8 mouse cellular contexts compared by ENCODE assay signal in the genomic region with DNA sequence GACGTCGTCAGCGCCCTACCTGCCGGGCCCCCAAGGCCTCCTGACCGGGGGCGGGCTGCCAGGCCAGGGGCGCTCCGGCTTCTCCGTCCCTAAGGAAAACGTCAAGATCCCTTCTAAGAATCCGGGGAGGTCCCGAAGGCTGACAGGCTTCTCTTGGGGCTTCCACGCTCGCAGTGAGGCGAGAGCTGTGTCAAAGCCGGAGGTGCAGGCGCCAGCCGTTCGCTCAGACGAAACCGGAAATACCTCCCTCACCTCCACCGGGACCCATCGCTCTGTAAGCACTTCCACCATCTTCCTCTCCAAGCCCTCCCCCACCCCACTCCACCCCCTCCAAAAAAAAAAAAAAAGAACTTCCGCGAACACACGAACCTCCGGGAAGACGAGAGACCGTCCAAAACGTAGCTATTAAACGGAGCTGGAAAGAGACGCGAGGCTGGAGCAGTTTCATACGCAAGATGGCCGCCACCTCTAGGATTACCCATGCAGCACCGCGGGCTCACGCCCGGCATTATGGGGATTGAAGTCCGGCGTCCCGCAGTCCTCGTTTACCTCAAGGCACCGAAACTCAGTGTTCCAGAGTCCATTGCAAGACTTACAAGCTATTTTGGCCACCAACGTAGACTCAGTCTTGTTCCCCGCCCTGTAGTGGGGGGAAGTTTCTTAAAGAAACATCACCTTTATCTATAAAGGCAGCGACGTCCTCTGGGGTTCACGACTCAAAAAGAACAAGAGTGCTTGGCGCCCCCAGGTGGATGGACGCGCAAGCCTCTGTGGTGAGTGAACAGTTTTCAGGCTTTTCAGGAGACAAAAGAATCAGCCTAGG. TPM values are rescaled to one million over a fixed set of nuclear protein-coding genes. Genes with fewer than 3 reads are reported as not detected.
DNase-seq lines count a peak whose midpoint lies in the region; ATAC-seq and TF ChIP-seq lines count a peak whose summit lies in the region.

No protein-coding gene starts in this region.

- TF ChIP-seq RAD21 in CH12.LX (IDR thresholded peaks at IDR 0.05; ENCODE audit: low read depth, low read length) = peak; percentile 88

- H3K79me2 ChIP-seq in CH12.LX (replicated peaks; ENCODE audit: control insufficient read depth, extremely low read depth, insufficient read depth, poor library complexity, severe bottlenecking) = peaks cover 41% of the 10 kb centered on the region

- TF ChIP-seq EP300 in CH12.LX (IDR thresholded peaks at IDR 0.05; ENCODE audit: low read length) = no peak

- H3K27ac ChIP-seq in CH12.LX (ENCODE audit: insufficient read depth, low read depth) = peak overlapping the region; percentile 90
- peak overlapping the region; percentile 84 for H3K27ac ChIP-seq in forebrain, embryonic 11.5 days (ENCODE audit: low read depth, low read length)
- peak overlapping the region; percentile 92 for H3K27ac ChIP-seq in heart, embryonic 16.5 days (ENCODE audit: low read length)
- H3K27ac ChIP-seq in liver, embryonic 15.5 days (replicated peaks) = peak overlapping the region; percentile 97
- peak overlapping the region; percentile 84 for H3K27ac ChIP-seq in neural tube, embryonic 12.5 days

- under 1% methylated on average over 52 of the region's 52 CpGs for WGBS in forebrain, embryonic 11.5 days
- WGBS in heart, embryonic 16.5 days = under 1% methylated on average over 52 of the region's 52 CpGs
- under 1% methylated on average over 52 of the region's 52 CpGs for WGBS in liver, embryonic 15.5 days (ENCODE audit: insufficient replicate concordance)
- under 1% methylated on average over 52 of the region's 52 CpGs for WGBS in neural tube, embryonic 12.5 days

- peak overlapping the region; percentile 89 for H3K9ac ChIP-seq in CH12.LX (ENCODE audit: insufficient read depth, low read depth)
- H3K9ac ChIP-seq in forebrain, embryonic 11.5 days (ENCODE audit: low read length) = peak overlapping the region; percentile 88
- peak overlapping the region; percentile 77 for H3K9ac ChIP-seq in heart, embryonic 16.5 days (ENCODE audit: low read length)
- peak overlapping the region; percentile 94 for H3K9ac ChIP-seq in liver, embryonic 15.5 days
- peak overlapping the region; percentile 87 for H3K9ac ChIP-seq in neural tube, embryonic 12.5 days

- DNase-seq in CH12.LX (ENCODE audit: extremely low read depth) = peak; percentile 99
- peak; percentile 97 for DNase-seq in c-Kit-positive CD71-positive TER-119-negative erythroid progenitor cells, embryonic 14.5 days (ENCODE audit: low read depth)
- peak; percentile 94 for DNase-seq in forebrain, embryonic 11.5 days (ENCODE audit: low spot score)
- DNase-seq in kidney, postnatal 36 days = peak; percentile 98
- peak; percentile 100 for DNase-seq in telencephalon, adult 2 months (ENCODE audit: low read depth, low spot score)

- TF ChIP-seq POLR2A in CH12.LX (IDR thresholded peaks at IDR 0.05; ENCODE audit: low read depth, low read length) = peak; percentile 75

- H3K36me3 ChIP-seq in CH12.LX (replicated peaks in 1 of 2; ENCODE audit: control insufficient read depth in 1 of 2, insufficient read depth in 1 of 2, low read length in 1 of 2) = peaks cover 6 to 11% of the 10 kb centered on the region in 2 experiments
- H3K36me3 ChIP-seq in forebrain, embryonic 11.5 days (ENCODE audit: control insufficient read depth, insufficient read depth, low read length) = peaks cover 7% of the 10 kb centered on the region; the same call in 1 of the 2 replicates
- H3K36me3 ChIP-seq in heart, embryonic 16.5 days (ENCODE audit: control insufficient read depth, insufficient read depth) = peaks cover 9% of the 10 kb centered on the region
- peaks cover 23% of the 10 kb centered on the region for H3K36me3 ChIP-seq in liver, embryonic 15.5 days (replicated peaks)
- H3K36me3 ChIP-seq in neural tube, embryonic 12.5 days = peaks cover 15% of the 10 kb centered on the region

- no peaks in the 10 kb centered on the region for H3K27me3 ChIP-seq in CH12.LX (replicated peaks)
- H3K27me3 ChIP-seq in forebrain, embryonic 11.5 days (ENCODE audit: control insufficient read depth, insufficient read depth, low read length) = no peaks in the 10 kb centered on the region
- no peaks in the 10 kb centered on the region for H3K27me3 ChIP-seq in heart, embryonic 16.5 days (ENCODE audit: control insufficient read depth, insufficient read depth, low read length)
- no peaks in the 10 kb centered on the region for H3K27me3 ChIP-seq in liver, embryonic 15.5 days
- H3K27me3 ChIP-seq in neural tube, embryonic 12.5 days (replicated peaks) = no peaks in the 10 kb centered on the region

- H3K4me2 ChIP-seq in CH12.LX (ENCODE audit: insufficient read depth, low read depth, poor library complexity, severe bottlenecking) = peak overlapping the region; percentile 82; the same call in 1 of the 2 replicates
- H3K4me2 ChIP-seq in forebrain, embryonic 11.5 days (ENCODE audit: low read depth, low read length, severe bottlenecking) = peak overlapping the region; percentile 75
- H3K4me2 ChIP-seq in heart, embryonic 16.5 days (ENCODE audit: low read depth, low read length) = peak overlapping the region; percentile 77
- peak overlapping the region; percentile 77 for H3K4me2 ChIP-seq in liver, embryonic 15.5 days
- peak overlapping the region; percentile 81 for H3K4me2 ChIP-seq in neural tube, embryonic 12.5 days (replicated peaks)

- peak; percentile 98 for ATAC-seq in forebrain, embryonic 11.5 days (replicated peaks; ENCODE audit: low FRiP score)
- peak; percentile 97 for ATAC-seq in heart, embryonic 16.5 days (replicated peaks; ENCODE audit: extremely low read depth, insufficient read depth, low FRiP score)
- ATAC-seq in liver, embryonic 15.5 days (ENCODE audit: insufficient read depth) = peak; percentile 97
- ATAC-seq in neural tube, embryonic 12.5 days (ENCODE audit: low FRiP score, low read depth) = peak; percentile 98

- in situ Hi-C loops in CH12.LX (cut with MboI; ENCODE audit: low pct_ligation_motif_present, low pct_unique_long_range_greater_than_20kb, low sequenced_read_pairs) = no loop called here

- peak in 1 of 2 experiments; percentile 96; a peak in 2 of 4 replicates for TF ChIP-seq CTCF in CH12.LX (conservative IDR thresholded peaks at IDR 0.05 in 1 of 2, IDR thresholded peaks at IDR 0.05 in 1 of 2; ENCODE audit: low read depth in 2 of 2, low read length in 2 of 2)

- dilution Hi-C loops in CH12.LX (cut with MboI; ENCODE audit: extremely low pct_ligation_motif_present, extremely low pct_unique_long_range_greater_than_20kb, low sequenced_read_pairs) = no loop called here

- H3K4me1 ChIP-seq in CH12.LX (ENCODE audit: control insufficient read depth in 1 of 2, insufficient read depth in 2 of 2) = peaks cover 0 to 10% of the 10 kb centered on the region in 2 experiments; a peak in 2 of 4 replicates
- H3K4me1 ChIP-seq in forebrain, embryonic 11.5 days (replicated peaks; ENCODE audit: control insufficient read depth, insufficient read depth, low read length) = no peaks in the 10 kb centered on the region
- H3K4me1 ChIP-seq in heart, embryonic 16.5 days (ENCODE audit: control insufficient read depth, insufficient read depth, low read length) = peaks cover 14% of the 10 kb centered on the region
- H3K4me1 ChIP-seq in liver, embryonic 15.5 days (replicated peaks) = peaks cover 24% of the 10 kb centered on the region
- H3K4me1 ChIP-seq in neural tube, embryonic 12.5 days = peaks cover 5% of the 10 kb centered on the region

- H3K9me3 ChIP-seq in CH12.LX (replicated peaks; ENCODE audit: low read length) = no peaks in the 10 kb centered on the region
- H3K9me3 ChIP-seq in forebrain, embryonic 11.5 days (ENCODE audit: control insufficient read depth, low read length) = no peaks in the 10 kb centered on the region
- no peaks in the 10 kb centered on the region for H3K9me3 ChIP-seq in heart, embryonic 16.5 days (replicated peaks; ENCODE audit: control insufficient read depth, low read length)
- H3K9me3 ChIP-seq in liver, embryonic 15.5 days (replicated peaks) = no peaks in the 10 kb centered on the region
- H3K9me3 ChIP-seq in neural tube, embryonic 12.5 days = no peaks in the 10 kb centered on the region

- peak overlapping the region; percentile 74 to 89 (median 87) for H3K4me3 ChIP-seq in CH12.LX (replicated peaks in 1 of 3; ENCODE audit: low read depth in 2 of 3, low read length in 2 of 3, poor library complexity in 1 of 3)
- H3K4me3 ChIP-seq in forebrain, embryonic 11.5 days (ENCODE audit: low read depth, low read length) = peak overlapping the region; percentile 95
- H3K4me3 ChIP-seq in heart, embryonic 16.5 days (ENCODE audit: low read length) = peak overlapping the region; percentile 62
- H3K4me3 ChIP-seq in liver, embryonic 15.5 days (replicated peaks) = peak overlapping the region; percentile 99
- H3K4me3 ChIP-seq in neural tube, embryonic 12.5 days = peak overlapping the region; percentile 91

TF ChIP-seq in CH12.LX, 34 proteins besides CTCF, POLR2A, EP300 and RAD21 (continues in another document):
- TF ChIP-seq MXI1 (IDR thresholded peaks at IDR 0.05; ENCODE audit: low read depth, low read length) = no peak
- TF ChIP-seq ZNF384 (IDR thresholded peaks at IDR 0.05; ENCODE audit: low read depth, low read length) = peak; percentile 87
- TF ChIP-seq CHD2 (IDR thresholded peaks at IDR 0.05; ENCODE audit: low read length) = peak; percentile 90
- no peak for TF ChIP-seq MAFK (IDR thresholded peaks at IDR 0.05; ENCODE audit: insufficient replicate concordance, low read length)
- TF ChIP-seq POLR2AphosphoS2 (IDR thresholded peaks at IDR 0.05; ENCODE audit: low read depth, low read length) = no peak
- no peak for TF ChIP-seq ZC3H11A (IDR thresholded peaks at IDR 0.05; ENCODE audit: low read depth, low read length)
- peak; percentile 96 for TF ChIP-seq HCFC1 (IDR thresholded peaks at IDR 0.05; ENCODE audit: low read depth, low read length)

RNA-seq across cellular contexts. Expression of gene N4bp2l2, which starts 0.6 kb away (rescaled TPM):
- total RNA-seq in CH12.LX (2012; rRNA removed) (53.1 and 65.3 TPM in 2 replicates), CH12.LX (2014; rRNA removed) (84.4 and 96.5 TPM in 2 replicates)
- polyA plus RNA-seq in CH12.LX (2012; ENCODE audit: insufficient read length, low read depth) = 80.0 and 84.9 TPM in 2 replicates
- 38.0 and 43.8 TPM in 2 replicates for polyA plus RNA-seq in forebrain, embryonic 11.5 days (2014; fragmentation: Nextera tagmentation; extraction: Ambion mirVana)
- 26.8 and 27.5 TPM in 2 replicates for polyA plus RNA-seq in heart, embryonic 16.5 days (2015; fragmentation: Nextera tagmentation; extraction: Ambion mirVana)
- polyA plus RNA-seq in liver, embryonic 15.5 days (2015; fragmentation: Nextera tagmentation; extraction: Ambion mirVana) = 15.0 and 18.8 TPM in 2 replicates
- 39.4 and 41.1 TPM in 2 replicates for polyA plus RNA-seq in neural tube, embryonic 12.5 days (2016; fragmentation: Nextera tagmentation; extraction: Ambion mirVana)

RNA-seq across cellular contexts. Expression of gene Pds5b, which starts 8.2 kb away (rescaled TPM):
- 14.3 and 15.0 TPM in 2 replicates for total RNA-seq in CH12.LX (2012; rRNA removed)
- 27.4 and 27.5 TPM in 2 replicates for total RNA-seq in CH12.LX (2014; rRNA removed)
- 26.0 and 31.1 TPM in 2 replicates for polyA plus RNA-seq in CH12.LX (2012; ENCODE audit: insufficient read length, low read depth)
- polyA plus RNA-seq in forebrain, embryonic 11.5 days (2014; fragmentation: Nextera tagmentation; extraction: Ambion mirVana) = 49.0 and 50.4 TPM in 2 replicates
- 20.7 and 25.0 TPM in 2 replicates for polyA plus RNA-seq in heart, embryonic 16.5 days (2015; fragmentation: Nextera tagmentation; extraction: Ambion mirVana)
- 9.2 and 9.4 TPM in 2 replicates for polyA plus RNA-seq in liver, embryonic 15.5 days (2015; fragmentation: Nextera tagmentation; extraction: Ambion mirVana)
- 33.8 and 34.4 TPM in 2 replicates for polyA plus RNA-seq in neural tube, embryonic 12.5 days (2016; fragmentation: Nextera tagmentation; extraction: Ambion mirVana)

Comparison
In these comparisons a context has a peak if more than half of its experiments do, and no peak if none do; other contexts are left out.
1. Peak in every context shown above with its lines: DNase-seq, ATAC-seq, H3K4me3 ChIP-seq and H3K27ac ChIP-seq.